Comparison of ENCODE assay signal across 7 mouse cellular contexts in the genomic region with DNA sequence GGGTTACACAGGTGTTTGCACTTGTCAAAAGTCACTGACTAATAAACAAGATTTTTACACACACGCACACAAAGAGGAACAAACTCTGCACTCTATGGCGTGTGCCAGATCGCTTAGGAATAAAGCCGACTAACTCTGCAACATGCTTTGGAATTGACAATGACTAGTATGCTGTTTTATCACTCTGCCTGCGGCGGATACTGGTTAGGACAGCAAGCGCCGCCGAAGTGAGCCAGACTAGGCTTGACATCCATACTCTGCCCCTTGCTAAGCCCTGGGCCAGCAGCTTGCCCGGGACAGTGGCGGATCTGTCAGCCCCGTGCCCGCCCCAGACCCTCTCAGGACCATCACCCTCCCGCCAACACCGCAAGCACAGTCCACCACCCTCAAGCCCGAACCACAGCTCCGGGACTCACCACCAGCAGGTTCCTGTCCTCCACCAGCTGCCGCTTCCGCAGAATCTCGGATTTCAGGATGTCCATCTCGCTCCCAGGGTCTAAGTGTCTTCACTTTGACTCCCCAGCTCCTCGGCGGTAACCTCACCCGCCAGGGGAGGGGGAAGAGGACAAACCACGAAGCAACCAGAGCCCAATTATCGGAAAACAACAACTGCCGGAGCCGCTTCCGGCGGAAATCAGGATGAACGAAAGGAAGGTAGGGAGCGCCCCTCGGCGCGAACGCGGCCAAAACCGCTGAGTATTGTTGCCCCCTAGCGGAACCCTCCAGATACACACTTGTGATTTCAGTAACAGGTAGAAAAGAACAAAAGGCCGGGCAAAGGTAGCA. TPM values are rescaled to one million over a fixed set of nuclear protein-coding genes. Genes with fewer than 3 reads are reported as not detected.
DNase-seq lines count a peak whose midpoint lies in the region; ATAC-seq lines count a peak whose summit lies in the region.

Gene Prpf18 (minus strand): TSS at position 614 of the 786 bp plus-strand sequence.

- no peaks in the 10 kb centered on the region for H3K9me3 ChIP-seq in intestine, embryonic 16.5 days (ENCODE audit: control insufficient read depth, low read length)
- H3K9me3 ChIP-seq in midbrain, embryonic 11.5 days (ENCODE audit: control insufficient read depth, low read length) = no peaks in the 10 kb centered on the region

- peak within 1 kb of the TSS; percentile 97 for H3K4me3 ChIP-seq in intestine, embryonic 16.5 days (ENCODE audit: low read length)
- peak within 1 kb of the TSS; percentile 94 for H3K4me3 ChIP-seq in midbrain, embryonic 11.5 days (ENCODE audit: low read depth, low read length)

- peaks cover 6% of the 10 kb centered on the region for H3K4me1 ChIP-seq in intestine, embryonic 16.5 days (ENCODE audit: control insufficient read depth, insufficient read depth, low read length)
- H3K4me1 ChIP-seq in midbrain, embryonic 11.5 days (ENCODE audit: control insufficient read depth, insufficient read depth, low read length) = peaks cover 5% of the 10 kb centered on the region

- H3K27me3 ChIP-seq in intestine, embryonic 16.5 days (replicated peaks; ENCODE audit: control insufficient read depth, insufficient read depth, low read length) = no peaks in the 10 kb centered on the region
- no peaks in the 10 kb centered on the region for H3K27me3 ChIP-seq in midbrain, embryonic 11.5 days (ENCODE audit: control insufficient read depth, insufficient read depth, low read length)

- WGBS in intestine, embryonic 16.5 days = 1% methylated on average over 40 of the region's 40 CpGs
- WGBS in midbrain, embryonic 11.5 days = 2% methylated on average over 40 of the region's 40 CpGs

- no peaks in the 10 kb centered on the region for H3K36me3 ChIP-seq in intestine, embryonic 16.5 days (ENCODE audit: control insufficient read depth, insufficient read depth, low read length)
- no peaks in the 10 kb centered on the region for H3K36me3 ChIP-seq in midbrain, embryonic 11.5 days (ENCODE audit: control insufficient read depth, insufficient read depth, low read length)

- H3K9ac ChIP-seq in intestine, embryonic 16.5 days (ENCODE audit: low read depth, low read length) = peak within 1 kb of the TSS; percentile 94
- peak within 1 kb of the TSS; percentile 89 for H3K9ac ChIP-seq in midbrain, embryonic 11.5 days (ENCODE audit: low read length)

- H3K27ac ChIP-seq in intestine, embryonic 16.5 days (ENCODE audit: low read length) = peak within 1 kb of the TSS; percentile 61
- no peak within 1 kb of the TSS for H3K27ac ChIP-seq in midbrain, embryonic 11.5 days (ENCODE audit: low read depth, low read length)

- ATAC-seq in intestine, embryonic 16.5 days = peak; percentile 89
- peak; percentile 91 for ATAC-seq in midbrain, embryonic 11.5 days (ENCODE audit: low FRiP score)

- peak; percentile 91 for DNase-seq in adrenal gland, adult 2 months
- peak; percentile 85 for DNase-seq in embryo, embryonic 11.5 days (ENCODE audit: low read depth, low spot score)
- DNase-seq in gastrocnemius, postnatal 4 days (ENCODE audit: low spot score in 2 of 2) = peak; percentile 77 to 89
- DNase-seq in left cerebral cortex, postnatal 36 days (ENCODE audit: low spot score in 2 of 2) = peak; percentile 87 to 90
- peak; percentile 99 for DNase-seq in midbrain, embryonic 11.5 days (ENCODE audit: low spot score, missing footprints)
- DNase-seq in skeletal muscle tissue, adult 2 months (ENCODE audit: low read depth, low spot score) = peak; percentile 69

- intact Hi-C loops in left cerebral cortex, postnatal 36 days (cut with DNase I) = loop anchor here (5.0 kb wide), 2 partner anchors 66 to 211 kb away; partner anchors contain the start of gene Bend7

- H3K4me2 ChIP-seq in intestine, embryonic 16.5 days (ENCODE audit: low read depth, low read length) = peak within 1 kb of the TSS; percentile 83
- peak within 1 kb of the TSS; percentile 77 for H3K4me2 ChIP-seq in midbrain, embryonic 11.5 days

RNA-seq across cellular contexts. Expression of gene Prpf18, which starts in this region (rescaled TPM):
- 10 to 100 TPM; 36.9 to 41.5 TPM for total RNA-seq in adrenal gland, adult 2 months (2021)
- polyA plus RNA-seq in adrenal gland, adult 2 months (2012; rRNA removed) = 3.9 and 4.6 TPM in 2 replicates
- 10 to 100 TPM; 31.2 to 39.1 TPM for total RNA-seq in gastrocnemius, postnatal 4 days (2021)
- polyA plus RNA-seq in intestine, embryonic 16.5 days (2015; fragmentation: Nextera tagmentation; extraction: Ambion mirVana) = 25.2 and 26.4 TPM in 2 replicates
- 10 to 100 TPM; 42.1 to 58.1 TPM for total RNA-seq in left cerebral cortex, postnatal 36 days (2021)
- 44.4 and 52.6 TPM in 2 replicates for polyA plus RNA-seq in midbrain, embryonic 11.5 days (2014; fragmentation: Nextera tagmentation; extraction: Ambion mirVana)
